Mouse (Mus musculus) hindbrain, embryonic 11.5 days (tissue): ENCODE measurements around the gene Cpeb1. TPM values are rescaled to one million over a fixed set of nuclear protein-coding genes. Genes with fewer than 3 reads are reported as not detected.

Experiments used
- ATAC-seq: fragments of 200-750 bp; cut with Nextera tagmentation; 2 replicates; pipeline ENCODE4 v1.8.0; 2017; ENCODE audit warnings: mild to moderate bottlenecking, moderate TSS enrichment, moderate library complexity; ENCODE audit not compliant: low FRiP score
- DNase-seq: peaks from one replicate; pipeline ENCODE4 v3.0.0-alpha.2; 2015; ENCODE audit warnings: low spot score
- H3K27ac ChIP-seq: fragments of 300-500 bp; sonication (generic); 2 replicates; pipeline ENCODE4 v1.5.1; 2014; ENCODE audit warnings: mild to moderate bottlenecking, low read depth, low read length
- H3K27me3 ChIP-seq: fragments of 300-500 bp; sonication (generic); 2 replicates; pipeline ENCODE4 v1.6.1; 2014; ENCODE audit warnings: mild to moderate bottlenecking, low read length, moderate library complexity, mixed read lengths; ENCODE audit not compliant: control insufficient read depth, insufficient read depth
- H3K36me3 ChIP-seq: fragments of 300-500 bp; sonication (generic); 2 replicates; pipeline ENCODE4 v1.6.1; 2014; ENCODE audit warnings: mild to moderate bottlenecking, low read length, moderate library complexity, mixed read lengths; ENCODE audit not compliant: control insufficient read depth, insufficient read depth
- H3K4me1 ChIP-seq: fragments of 300-500 bp; sonication (generic); replicated peaks from 2 replicates; pipeline ENCODE4 v1.6.1; 2014; ENCODE audit warnings: low read length, mixed read lengths; ENCODE audit not compliant: control insufficient read depth, insufficient read depth
- H3K4me2 ChIP-seq: fragments of 300-500 bp; sonication (generic); replicated peaks from 2 replicates; pipeline ENCODE4 v1.6.1; 2014; ENCODE audit warnings: mild to moderate bottlenecking, low read depth, low read length
- H3K4me3 ChIP-seq: fragments of 300-500 bp; sonication (generic); 2 replicates; pipeline ENCODE4 v1.5.1; 2014; ENCODE audit warnings: low read depth, low read length
- H3K9ac ChIP-seq: fragments of 300-500 bp; sonication (generic); 2 replicates; pipeline ENCODE4 v1.6.1; 2014; ENCODE audit warnings: low read depth, low read length
- H3K9me3 ChIP-seq: fragments of 300-500 bp; sonication (generic); 2 replicates; pipeline ENCODE4 v1.6.1; 2016; ENCODE audit warnings: low read length; ENCODE audit not compliant: control insufficient read depth
- WGBS: fragments of 180-500 bp; shearing (Covaris S2); extraction: QIAGEN DNeasy Blood & Tissue Kit; methylation state at CpG from one replicate; pipeline ENCODE4 v1.1.7; 2014; 5-methylcytosine and 5-hydroxymethylcytosine counted together
- polyA plus RNA-seq: library from polyadenylated mRNA; unstranded; fragments of >200 nt; fragmentation: Nextera tagmentation; extraction: Ambion mirVana; gene quantifications from 2 replicates; pipeline ENCODE4 v1.2.1, GENCODE M21; 2014

Gene Cpeb1
- polyA plus RNA-seq, 1 experiment from 2014 or later, result 1.3 TPM

DNA sequence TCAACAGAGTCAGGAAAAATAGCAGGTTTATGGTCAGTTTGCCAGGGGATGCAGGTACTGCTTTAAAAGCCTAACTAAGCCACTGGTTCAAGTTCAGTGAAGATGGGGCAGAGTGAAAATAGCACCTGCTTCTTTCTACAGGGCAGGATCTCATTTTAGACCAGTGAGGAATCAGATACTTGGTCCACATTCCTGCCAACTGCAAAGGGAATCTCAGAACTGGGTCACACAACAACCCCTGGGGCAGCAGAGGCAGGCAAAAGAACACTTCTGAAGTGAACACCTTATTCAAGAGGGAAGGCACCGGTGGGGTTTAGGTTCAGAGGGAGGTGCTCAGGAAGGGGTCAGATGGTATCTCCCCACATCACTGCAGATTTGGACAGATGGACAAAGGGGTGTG is 98.9 kb downstream of the Cpeb1 start:
- no peak for ATAC-seq
- no peaks in the 10 kb centered on the region for H3K36me3 ChIP-seq
- H3K27ac ChIP-seq, result no peak overlapping the region
- DNase-seq, result no peak
- no peaks in the 10 kb centered on the region for H3K9me3 ChIP-seq
- no peak overlapping the region for H3K9ac ChIP-seq
- no peak overlapping the region for H3K4me3 ChIP-seq
- no peak overlapping the region for H3K4me2 ChIP-seq
- WGBS, result 94% methylated on average over 1 of the region's 1 CpGs
- H3K4me1 ChIP-seq, result no peaks in the 10 kb centered on the region
- no peaks in the 10 kb centered on the region for H3K27me3 ChIP-seq

DNA sequence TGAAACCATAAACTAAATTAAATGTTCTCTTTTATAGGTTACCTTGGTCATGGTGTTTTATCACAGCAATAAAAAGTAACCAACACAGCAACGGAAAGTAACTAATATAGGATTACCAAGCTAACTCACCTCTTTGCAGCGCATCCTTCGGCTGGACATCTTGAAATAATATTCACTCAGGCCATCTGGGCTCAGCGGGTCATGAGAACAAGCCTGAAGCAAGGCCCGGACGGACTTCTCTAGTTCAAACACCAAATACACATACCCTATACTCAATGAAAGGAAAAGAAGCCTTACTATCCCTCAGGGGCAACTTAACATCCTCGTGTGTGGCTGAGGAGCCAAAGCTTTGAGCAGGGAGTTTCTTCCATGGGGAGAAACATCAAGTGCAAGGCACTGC is 99.5 kb downstream of the Cpeb1 start:
- Histone ChIP-seq H3K36me3 (no peaks in the 10 kb centered on the region), H3K4me1 (no peaks in the 10 kb centered on the region), H3K4me2 (no peak overlapping the region), H3K9ac (no peak overlapping the region), H3K9me3 (no peaks in the 10 kb centered on the region), H3K27me3 (no peaks in the 10 kb centered on the region), H3K4me3 (no peak overlapping the region), H3K27ac (no peak overlapping the region)
- DNase-seq (no peak), ATAC-seq (no peak)
- 76% methylated on average over 7 of the region's 7 CpGs for WGBS

DNA sequence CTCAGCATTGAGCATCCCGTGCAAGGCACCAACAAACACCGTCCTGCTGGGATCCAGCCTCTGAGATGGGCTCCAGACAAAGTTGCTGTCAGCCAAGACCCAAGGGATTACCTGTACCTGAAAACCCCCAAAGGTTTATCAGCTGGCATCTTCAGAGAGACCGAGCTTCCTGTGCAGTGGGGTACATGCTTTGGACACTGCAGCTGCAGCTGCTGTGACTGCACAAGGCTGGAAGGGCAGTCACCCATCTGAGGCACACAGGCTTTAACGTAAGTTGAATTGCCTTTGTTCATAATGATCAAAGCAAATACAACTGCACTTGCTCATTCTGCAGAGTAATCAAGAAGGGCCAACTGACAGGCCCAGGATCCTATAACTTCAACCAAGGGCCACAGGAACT is 103.4 kb downstream of the Cpeb1 start:
- no peaks in the 10 kb centered on the region for H3K4me1 ChIP-seq
- no peaks in the 10 kb centered on the region for H3K27me3 ChIP-seq
- 83% methylated on average over 4 of the region's 4 CpGs for WGBS
- no peak overlapping the region for H3K4me3 ChIP-seq
- H3K27ac ChIP-seq, result no peak overlapping the region
- H3K36me3 ChIP-seq, result no peaks in the 10 kb centered on the region
- no peaks in the 10 kb centered on the region for H3K9me3 ChIP-seq
- no peak overlapping the region for H3K4me2 ChIP-seq
- no peak overlapping the region for H3K9ac ChIP-seq
- ATAC-seq (no peak), DNase-seq (no peak)

- no peak overlapping the region for H3K4me3 ChIP-seq
- no peaks in the 10 kb centered on the region for H3K9me3 ChIP-seq
- WGBS, result 59% methylated on average over 7 of the region's 7 CpGs
- no peaks in the 10 kb centered on the region for H3K27me3 ChIP-seq
- H3K36me3 ChIP-seq, result no peaks in the 10 kb centered on the region
- no peak overlapping the region for H3K27ac ChIP-seq
- no peak for DNase-seq
- H3K4me1 ChIP-seq, result peaks cover 6% of the 10 kb centered on the region
- no peak for ATAC-seq
- H3K9ac ChIP-seq, result no peak overlapping the region
- H3K4me2 ChIP-seq, result no peak overlapping the region
Observed at GRCm38 (mm10) chr7:81348206-81348605, 107.1 kb downstream of the Cpeb1 start.

DNA sequence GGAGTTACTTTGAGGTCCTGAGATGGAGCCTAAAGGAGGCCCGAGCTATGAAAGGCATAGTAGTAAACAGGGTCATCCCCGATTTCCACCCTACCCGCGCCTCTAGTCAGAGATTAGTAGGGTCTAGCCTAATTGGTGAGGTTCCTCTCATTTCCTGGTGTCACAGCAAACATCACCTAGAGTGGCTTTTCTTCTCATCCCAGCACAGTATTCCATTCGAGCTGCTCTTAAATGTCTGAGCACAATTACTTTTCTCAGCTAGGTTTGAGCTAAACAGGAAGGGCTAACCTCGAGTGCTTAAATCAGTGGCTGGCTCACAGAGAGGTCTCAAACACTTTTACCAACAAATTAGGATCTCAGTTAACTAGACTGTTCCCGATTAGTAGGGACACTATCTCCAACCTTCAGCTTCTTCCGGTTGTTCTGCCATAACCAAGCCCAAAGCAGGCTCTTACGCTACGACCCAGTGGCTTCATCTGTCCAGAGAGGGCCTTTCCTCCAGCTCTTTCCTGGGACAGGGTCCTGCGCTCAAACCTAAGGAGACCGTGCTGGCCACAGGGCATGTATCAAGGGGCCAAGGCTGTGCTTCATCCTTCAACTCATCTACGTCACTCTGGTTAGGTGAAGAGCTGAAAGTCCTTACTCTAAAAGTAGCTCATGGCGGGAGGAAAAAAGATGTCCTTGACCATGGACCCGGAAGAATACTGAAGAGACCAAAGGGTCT is 109.7 kb downstream of the Cpeb1 start:
- peaks cover 12% of the 10 kb centered on the region for H3K4me1 ChIP-seq
- DNase-seq (no peak), ATAC-seq (no peak)
- H3K9me3 ChIP-seq, result no peaks in the 10 kb centered on the region
- H3K36me3 ChIP-seq, result 0 out of 2 replicates have a peak, but pooled peaks cover 3% of the 10 kb centered on the region
- 64% methylated on average over 15 of the region's 15 CpGs for WGBS
- peak overlapping the region; percentile 99 for H3K4me3 ChIP-seq
- peak overlapping the region; percentile 37 for H3K4me2 ChIP-seq
- H3K9ac ChIP-seq, result peak overlapping the region; percentile 53; the same call in 1 of the 2 replicates
- no peak overlapping the region for H3K27ac ChIP-seq
- no peaks in the 10 kb centered on the region for H3K27me3 ChIP-seq

DNA sequence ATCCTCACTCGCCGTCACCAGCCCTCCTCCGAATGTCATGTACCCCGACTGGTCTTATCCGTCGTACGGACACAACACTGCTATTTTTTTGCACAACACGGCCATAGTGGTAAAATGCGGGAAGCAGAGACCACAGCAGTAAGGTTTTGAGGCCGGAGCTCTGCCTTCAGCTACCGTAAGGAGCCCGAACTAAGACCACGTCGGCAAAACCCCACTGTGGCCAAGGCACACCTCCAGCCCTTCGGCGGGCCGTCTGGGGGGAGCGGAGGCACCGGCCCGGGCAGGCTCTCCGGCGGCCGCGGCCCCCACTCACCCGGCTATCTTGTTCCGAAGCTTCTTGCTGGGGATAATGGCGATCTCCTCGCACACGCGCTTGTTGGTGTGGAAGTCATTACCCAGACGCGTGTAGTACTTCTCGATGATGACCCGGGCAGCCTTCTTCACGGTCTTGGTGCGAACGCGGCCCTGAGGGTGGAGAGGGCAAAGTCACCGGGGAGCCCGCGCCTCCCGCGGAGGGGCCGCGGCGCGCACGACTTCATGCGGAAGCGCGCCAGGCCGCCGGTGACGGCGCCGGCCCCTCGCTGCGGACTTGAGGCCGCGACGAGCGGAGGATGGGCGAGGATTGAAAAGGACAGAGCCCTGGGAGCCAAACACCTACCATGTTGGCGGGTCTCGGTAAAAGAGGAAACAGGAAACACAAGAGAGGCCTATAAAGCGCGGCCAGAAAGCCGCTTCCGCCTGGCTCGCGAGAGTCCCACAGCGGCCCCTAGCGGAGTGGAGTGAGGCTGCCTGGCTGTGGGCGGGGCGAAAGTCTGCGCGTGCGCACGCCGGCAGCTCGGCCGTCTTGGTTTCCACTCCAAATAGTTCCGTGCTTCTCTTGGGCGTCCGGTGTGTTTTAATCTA is 110.5 kb downstream of the Cpeb1 start, which contains the start of gene Rps17:
TSS of gene Rps17 (minus strand) at position 711 of the 903 bp plus-strand sequence.
- Histone ChIP-seq H3K27ac (peak within 1 kb of the TSS; percentile 80), H3K4me2 (peak within 1 kb of the TSS; percentile 83), H3K9me3 (no peaks in the 10 kb centered on the region), H3K27me3 (no peaks in the 10 kb centered on the region), H3K4me3 (peak within 1 kb of the TSS; percentile 99), H3K36me3 (0 out of 2 replicates have a peak, but pooled peaks cover 6% of the 10 kb centered on the region), H3K9ac (peak within 1 kb of the TSS; percentile 99), H3K4me1 (peaks cover 12% of the 10 kb centered on the region)
- ATAC-seq (peak; percentile 89), DNase-seq (peak; percentile 98)
- WGBS, result under 1% methylated on average over 85 of the region's 85 CpGs

DNA sequence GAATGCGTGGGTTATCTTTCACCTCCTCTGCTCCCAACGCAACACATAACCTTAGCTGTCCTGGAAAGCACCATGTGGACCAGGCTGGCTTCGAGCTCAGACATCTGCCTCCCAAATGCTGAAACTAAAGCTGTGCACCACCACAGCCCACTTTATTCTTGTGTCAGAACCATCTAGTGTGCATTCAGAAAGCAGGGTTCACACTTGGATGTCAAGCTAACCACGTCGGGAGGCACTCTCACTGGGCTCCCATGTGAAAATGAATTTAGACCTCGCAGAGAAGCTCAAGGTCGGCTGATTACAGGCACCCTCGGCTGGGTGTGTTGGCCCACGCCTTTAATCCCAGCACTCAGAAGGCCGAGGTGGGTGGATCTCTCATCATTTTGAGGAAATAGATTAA is 111.4 kb downstream of the Cpeb1 start:
- Histone ChIP-seq H3K9me3 (no peaks in the 10 kb centered on the region), H3K9ac (peak overlapping the region; percentile 99), H3K4me1 (peaks cover 12% of the 10 kb centered on the region), H3K27me3 (no peaks in the 10 kb centered on the region), H3K4me2 (peak overlapping the region; percentile 83), H3K36me3 (0 out of 2 replicates have a peak, but pooled peaks cover 6% of the 10 kb centered on the region), H3K27ac (no peak overlapping the region), H3K4me3 (peak overlapping the region; percentile 99)
- WGBS, result 17% methylated on average over 10 of the region's 10 CpGs
- DNase-seq (peak; percentile 23), ATAC-seq (no peak; the same call in 1 of the 2 replicates)

GRCm38 (mm10) chr7:81343316-81343715 is 111.9 kb downstream of the Cpeb1 start:
- H3K36me3 ChIP-seq, result 0 out of 2 replicates have a peak, but pooled peaks cover 6% of the 10 kb centered on the region
- peak overlapping the region; percentile 83 for H3K4me2 ChIP-seq
- ATAC-seq, result no peak
- H3K4me1 ChIP-seq, result peaks cover 12% of the 10 kb centered on the region
- 38% methylated on average over 8 of the region's 8 CpGs for WGBS
- no peak overlapping the region for H3K27ac ChIP-seq
- DNase-seq, result no peak
- H3K4me3 ChIP-seq, result peak overlapping the region; percentile 99
- H3K9me3 ChIP-seq, result no peaks in the 10 kb centered on the region
- peak overlapping the region; percentile 99 for H3K9ac ChIP-seq
- H3K27me3 ChIP-seq, result no peaks in the 10 kb centered on the region
